Mouse (Mus musculus): ENCODE data around the gene Vgll4. TPM values are rescaled to one million over a fixed set of nuclear protein-coding genes. Genes with fewer than 3 reads are reported as not detected.

The Vgll4 gene
- polyA plus RNA-seq, 1 experiment from 2014 or later = 37.9 TPM

GRCm38 (mm10) chr6:114888922-114889321 lies 80.9 kb downstream of the Vgll4 start:
- Histone ChIP-seq H3K36me3 (replicated peaks; ENCODE audit: control insufficient read depth, insufficient read depth) (no peaks in the 10 kb centered on the region), H3K4me1 (replicated peaks; ENCODE audit: control insufficient read depth, insufficient read depth, low read length) (peaks cover 52% of the 10 kb centered on the region)

GRCm38 (mm10) chr6:114886504-114887361 lies 83.1 kb downstream of the Vgll4 start:
- Histone ChIP-seq H3K4me2 (replicated peaks) (no peak overlapping the region), H3K27ac (no peak overlapping the region), H3K9me3 (ENCODE audit: control insufficient read depth, low read length) (no peaks in the 10 kb centered on the region), H3K9ac (no peak overlapping the region), H3K4me1 (replicated peaks; ENCODE audit: control insufficient read depth, insufficient read depth, low read length) (peaks cover 52% of the 10 kb centered on the region), H3K27me3 (ENCODE audit: control insufficient read depth, insufficient read depth, low read length) (no peaks in the 10 kb centered on the region), H3K4me3 (replicated peaks; ENCODE audit: low read length) (no peak overlapping the region), H3K36me3 (replicated peaks; ENCODE audit: control insufficient read depth, insufficient read depth) (no peaks in the 10 kb centered on the region)
- WGBS = 73% methylated on average over 11 of the region's 11 CpGs
- ATAC-seq (ENCODE audit: low FRiP score) = no peak
- DNase-seq (ENCODE audit: low spot score) = no peak

More at GRCm38 (mm10) chr6:114888922-114889321, 80.9 kb downstream of the Vgll4 start:
- H3K27me3 ChIP-seq (ENCODE audit: control insufficient read depth, insufficient read depth, low read length) = no peaks in the 10 kb centered on the region
- no peak overlapping the region for H3K4me3 ChIP-seq (replicated peaks; ENCODE audit: low read length)
- DNase-seq (ENCODE audit: low spot score) = peak; percentile 67
- peak; percentile 63 for ATAC-seq (ENCODE audit: low FRiP score)
- H3K9ac ChIP-seq = peak overlapping the region; percentile 28; the same call in 1 of the 2 replicates
- WGBS = 7% methylated on average over 13 of the region's 13 CpGs
- peak overlapping the region; percentile 35 for H3K4me2 ChIP-seq (replicated peaks)
- no peaks in the 10 kb centered on the region for H3K9me3 ChIP-seq (ENCODE audit: control insufficient read depth, low read length)
- H3K27ac ChIP-seq = peak overlapping the region; percentile 66

- Histone ChIP-seq H3K4me2 (replicated peaks) (no peak overlapping the region), H3K27ac (no peak overlapping the region), H3K9me3 (ENCODE audit: control insufficient read depth, low read length) (no peaks in the 10 kb centered on the region), H3K36me3 (replicated peaks; ENCODE audit: control insufficient read depth, insufficient read depth) (no peaks in the 10 kb centered on the region), H3K27me3 (ENCODE audit: control insufficient read depth, insufficient read depth, low read length) (no peaks in the 10 kb centered on the region), H3K4me3 (replicated peaks; ENCODE audit: low read length) (no peak overlapping the region), H3K4me1 (replicated peaks; ENCODE audit: control insufficient read depth, insufficient read depth, low read length) (peaks cover 49% of the 10 kb centered on the region), H3K9ac (no peak overlapping the region)
- 89% methylated on average over 6 of the region's 6 CpGs for WGBS
- DNase-seq (ENCODE audit: low spot score) (no peak), ATAC-seq (ENCODE audit: low FRiP score) (no peak)
These were observed 83.8 kb downstream of the Vgll4 start for GRCm38 (mm10) chr6:114886012-114886411.

- no peaks in the 10 kb centered on the region for H3K9me3 ChIP-seq (ENCODE audit: control insufficient read depth, low read length)
- 76% methylated on average over 5 of the region's 5 CpGs for WGBS
- no peaks in the 10 kb centered on the region for H3K27me3 ChIP-seq (ENCODE audit: control insufficient read depth, insufficient read depth, low read length)
- ATAC-seq (ENCODE audit: low FRiP score) (no peak), DNase-seq (ENCODE audit: low spot score) (no peak)
- H3K4me2 ChIP-seq (replicated peaks) = no peak overlapping the region
- no peaks in the 10 kb centered on the region for H3K36me3 ChIP-seq (replicated peaks; ENCODE audit: control insufficient read depth, insufficient read depth)
- H3K4me3 ChIP-seq (replicated peaks; ENCODE audit: low read length) = no peak overlapping the region
- H3K27ac ChIP-seq = no peak overlapping the region
- H3K9ac ChIP-seq = no peak overlapping the region
- H3K4me1 ChIP-seq (replicated peaks; ENCODE audit: control insufficient read depth, insufficient read depth, low read length) = peaks cover 48% of the 10 kb centered on the region
These were observed 84.7 kb downstream of the Vgll4 start for GRCm38 (mm10) chr6:114885129-114885528.

- WGBS = 1% methylated on average over 9 of the region's 9 CpGs
- peak; percentile 87 for ATAC-seq (ENCODE audit: low FRiP score)
These were observed 86.5 kb downstream of the Vgll4 start for GRCm38 (mm10) chr6:114883261-114883740.

GRCm38 (mm10) chr6:114882675-114883074 lies 87.1 kb downstream of the Vgll4 start:
- DNase-seq (ENCODE audit: low spot score) (no peak), ATAC-seq (ENCODE audit: low FRiP score) (peak; percentile 33; the same call in 1 of the 2 replicates)
- Histone ChIP-seq H3K27me3 (ENCODE audit: control insufficient read depth, insufficient read depth, low read length) (no peaks in the 10 kb centered on the region), H3K4me1 (replicated peaks; ENCODE audit: control insufficient read depth, insufficient read depth, low read length) (peaks cover 52% of the 10 kb centered on the region), H3K9me3 (ENCODE audit: control insufficient read depth, low read length) (no peaks in the 10 kb centered on the region), H3K9ac (peak overlapping the region; percentile 51; the same call in 1 of the 2 replicates), H3K4me2 (replicated peaks) (no peak overlapping the region; the same call in 1 of the 2 replicates), H3K4me3 (replicated peaks; ENCODE audit: low read length) (no peak overlapping the region), H3K27ac (peak overlapping the region; percentile 95), H3K36me3 (replicated peaks; ENCODE audit: control insufficient read depth, insufficient read depth) (no peaks in the 10 kb centered on the region)
- 8% methylated on average over 7 of the region's 7 CpGs for WGBS

More at GRCm38 (mm10) chr6:114883261-114883740, 86.5 kb downstream of the Vgll4 start:
- Histone ChIP-seq H3K4me2 (replicated peaks) (peak overlapping the region; percentile 24), H3K36me3 (replicated peaks; ENCODE audit: control insufficient read depth, insufficient read depth) (no peaks in the 10 kb centered on the region), H3K27me3 (ENCODE audit: control insufficient read depth, insufficient read depth, low read length) (no peaks in the 10 kb centered on the region), H3K27ac (peak overlapping the region; percentile 95), H3K9ac (peak overlapping the region; percentile 51), H3K4me3 (replicated peaks; ENCODE audit: low read length) (no peak overlapping the region), H3K9me3 (ENCODE audit: control insufficient read depth, low read length) (no peaks in the 10 kb centered on the region), H3K4me1 (replicated peaks; ENCODE audit: control insufficient read depth, insufficient read depth, low read length) (peaks cover 48% of the 10 kb centered on the region)
- DNase-seq (ENCODE audit: low spot score) = peak; percentile 77

GRCm38 (mm10) chr6:114882212-114882611 lies 87.6 kb downstream of the Vgll4 start:
- Histone ChIP-seq H3K27ac (peak overlapping the region; percentile 95), H3K9ac (0 out of 2 replicates have a peak overlapping the region, but pooled peaks have one; percentile 51), H3K9me3 (ENCODE audit: control insufficient read depth, low read length) (no peaks in the 10 kb centered on the region), H3K4me2 (replicated peaks) (no peak overlapping the region; the same call in 1 of the 2 replicates), H3K4me1 (replicated peaks; ENCODE audit: control insufficient read depth, insufficient read depth, low read length) (peaks cover 53% of the 10 kb centered on the region), H3K27me3 (ENCODE audit: control insufficient read depth, insufficient read depth, low read length) (no peaks in the 10 kb centered on the region), H3K4me3 (replicated peaks; ENCODE audit: low read length) (no peak overlapping the region), H3K36me3 (replicated peaks; ENCODE audit: control insufficient read depth, insufficient read depth) (no peaks in the 10 kb centered on the region)
- no peak for DNase-seq (ENCODE audit: low spot score)
- no peak for ATAC-seq (ENCODE audit: low FRiP score)
- 29% methylated on average over 5 of the region's 5 CpGs for WGBS

- peak overlapping the region; percentile 95 for H3K27ac ChIP-seq
- H3K27me3 ChIP-seq (ENCODE audit: control insufficient read depth, insufficient read depth, low read length) = no peaks in the 10 kb centered on the region
- no peak overlapping the region for H3K4me3 ChIP-seq (replicated peaks; ENCODE audit: low read length)
- ATAC-seq (ENCODE audit: low FRiP score) = no peak
- no peak overlapping the region for H3K9ac ChIP-seq
- H3K9me3 ChIP-seq (ENCODE audit: control insufficient read depth, low read length) = no peaks in the 10 kb centered on the region
- H3K4me1 ChIP-seq (replicated peaks; ENCODE audit: control insufficient read depth, insufficient read depth, low read length) = peaks cover 65% of the 10 kb centered on the region
- DNase-seq (ENCODE audit: low spot score) = no peak
- no peaks in the 10 kb centered on the region for H3K36me3 ChIP-seq (replicated peaks; ENCODE audit: control insufficient read depth, insufficient read depth)
- H3K4me2 ChIP-seq (replicated peaks) = no peak overlapping the region
- 78% methylated on average over 4 of the region's 4 CpGs for WGBS
These were observed 89.0 kb downstream of the Vgll4 start for GRCm38 (mm10) chr6:114880798-114881197.

GRCm38 (mm10) chr6:114878841-114879520 lies 90.8 kb downstream of the Vgll4 start:
- Histone ChIP-seq H3K27ac (peak overlapping the region; percentile 26; the same call in 1 of the 2 replicates), H3K9ac (no peak overlapping the region), H3K4me1 (replicated peaks; ENCODE audit: control insufficient read depth, insufficient read depth, low read length) (peaks cover 83% of the 10 kb centered on the region), H3K9me3 (ENCODE audit: control insufficient read depth, low read length) (no peaks in the 10 kb centered on the region), H3K36me3 (replicated peaks; ENCODE audit: control insufficient read depth, insufficient read depth) (no peaks in the 10 kb centered on the region), H3K27me3 (ENCODE audit: control insufficient read depth, insufficient read depth, low read length) (no peaks in the 10 kb centered on the region), H3K4me3 (replicated peaks; ENCODE audit: low read length) (no peak overlapping the region), H3K4me2 (replicated peaks) (no peak overlapping the region)
- 67% methylated on average over 19 of the region's 19 CpGs for WGBS
- ATAC-seq (ENCODE audit: low FRiP score) (no peak; the same call in 1 of the 2 replicates), DNase-seq (ENCODE audit: low spot score) (no peak)

Measured in hindbrain, embryonic 14.5 days (tissue).